Mouse (Mus musculus): ENCODE measurements around the gene Rnd2.

- TF ChIP-seq CTCF (IDR thresholded peaks at IDR 0.05): no peak
- no peak for TF ChIP-seq EP300 (IDR thresholded peaks at IDR 0.05)
These were observed 41.5 kb downstream of the Rnd2 start for GRCm38 (mm10) chr11:101506269-101506780.

Data from lung, postnatal 0 days (tissue).